Mouse (Mus musculus) liver, adult 2 months (tissue): Measurements from ENCODE around the gene Tbx21. TPM values are rescaled to one million over a fixed set of nuclear protein-coding genes. Genes with fewer than 3 reads are reported as not detected.

Source experiments
- DNase-seq: peaks from one replicate; pipeline ENCODE4 v3.0.0-alpha.2; 2011; ENCODE audit warnings: low read depth, low spot score; ENCODE audit errors: extremely low read depth
- H3K27ac ChIP-seq: fragments of 200-500 bp; replicated peaks from 2 replicates; pipeline ENCODE4 v1.5.1; 2012; ENCODE audit warnings: low read depth, mild to moderate bottlenecking, control low read depth, inconsistent platforms, low read length; ENCODE audit not compliant: insufficient read depth
- H3K27me3 ChIP-seq: fragments of 200-500 bp; 2 replicates; pipeline ENCODE4 v1.6.1; 2012; ENCODE audit warnings: mild to moderate bottlenecking, moderate library complexity, low read length, inconsistent platforms; ENCODE audit not compliant: control insufficient read depth, insufficient read depth
- H3K36me3 ChIP-seq: fragments of 200-500 bp; 2 replicates; pipeline ENCODE4 v1.6.1; 2012; ENCODE audit warnings: low read length, inconsistent platforms; ENCODE audit not compliant: control insufficient read depth, insufficient read depth
- H3K4me1 ChIP-seq: fragments of 200-500 bp; 2 replicates; pipeline ENCODE4 v1.6.1; 2011; ENCODE audit warnings: low read length; ENCODE audit not compliant: control insufficient read depth, insufficient read depth
- H3K4me3 ChIP-seq: fragments of 200-500 bp; 2 replicates; pipeline ENCODE4 v1.5.1; 2011; ENCODE audit warnings: low read depth, mild to moderate bottlenecking, control low read depth, low read length, moderate library complexity; ENCODE audit not compliant: insufficient read depth
- H3K79me2 ChIP-seq: fragments of 200-500 bp; 2 replicates; pipeline ENCODE4 v1.6.1; 2012; ENCODE audit warnings: inconsistent platforms, mild to moderate bottlenecking, low read length, moderate library complexity; ENCODE audit not compliant: control insufficient read depth, insufficient read depth
- H3K9ac ChIP-seq: fragments of 200-500 bp; 2 replicates; pipeline ENCODE4 v1.6.1; 2012; ENCODE audit warnings: low read depth, mild to moderate bottlenecking, control low read depth, inconsistent platforms, low read length
- CTCF ChIP-seq: fragments of 200-500 bp; IDR thresholded peaks from 2 replicates; pipeline ENCODE4 v1.5.1; 2011; ENCODE audit warnings: low read depth, low read length, control low read depth
- POLR2A ChIP-seq: fragments of 200-500 bp; IDR thresholded peaks from 2 replicates; pipeline ENCODE4 v1.6.1; 2011; ENCODE audit warnings: low read length, control low read depth; ENCODE audit not compliant: insufficient read depth; ENCODE audit errors: extremely low read depth
- WGBS: fragments of 180-500 bp; shearing (Covaris S2); methylation state at CpG from one replicate; pipeline ENCODE4 v1.1.7; 2018; 5-methylcytosine and 5-hydroxymethylcytosine counted together
- polyA plus RNA-seq: library from polyadenylated mRNA; depleted of rRNA; stranded (reverse); fragments of >200 nt; gene quantifications from 2 replicates; pipeline ENCODE4 v1.2.3, GENCODE M21; 2012; rRNA removed
- total RNA-seq: library from RNA; depleted of rRNA; stranded (reverse); fragments of >200 nt; gene quantifications from 2 replicates; pipeline ENCODE4 v1.2.3, GENCODE M21; 2014; rRNA removed

Gene Tbx21
- total and polyA plus RNA-seq, 2 experiments, result 0.09 to 0.38 TPM

GRCm38 (mm10) chr11:97049492-97050085 is 65.5 kb downstream of the Tbx21 start:
- 85% methylated on average over 6 of the region's 6 CpGs for WGBS
- no peak for TF ChIP-seq CTCF
- TF ChIP-seq POLR2A, result no peak
- no peaks in the 10 kb centered on the region for H3K79me2 ChIP-seq
- H3K27ac ChIP-seq, result no peak overlapping the region
- no peak for DNase-seq
- H3K27me3 ChIP-seq, result no peaks in the 10 kb centered on the region
- no peak overlapping the region for H3K9ac ChIP-seq
- H3K4me1 ChIP-seq, result peaks cover 8% of the 10 kb centered on the region
- H3K36me3 ChIP-seq, result no peaks in the 10 kb centered on the region
- H3K4me3 ChIP-seq, result no peak overlapping the region

- WGBS, result 72% methylated on average over 8 of the region's 8 CpGs
- Histone ChIP-seq H3K79me2 (no peaks in the 10 kb centered on the region), H3K27ac (no peak overlapping the region), H3K4me3 (no peak overlapping the region), H3K4me1 (peaks cover 8% of the 10 kb centered on the region), H3K9ac (no peak overlapping the region), H3K27me3 (no peaks in the 10 kb centered on the region), H3K36me3 (no peaks in the 10 kb centered on the region)
- no peak for TF ChIP-seq POLR2A
- no peak for TF ChIP-seq CTCF
- no peak for DNase-seq
Observed at GRCm38 (mm10) chr11:97048090-97048650, 67.0 kb downstream of the Tbx21 start.

Other genes with a start within 250 kb of the Tbx21 start
- 44.1 and 52.2 TPM in 2 replicates for gene Cdk5rap3, start 198.8 kb downstream of the Tbx21 start, total RNA-seq
- 36.6 and 50.5 TPM in 2 replicates for gene Cdk5rap3, start 198.8 kb downstream of the Tbx21 start, polyA plus RNA-seq
- 0.34 and 0.46 TPM in 2 replicates for gene Prr15l, start 187.2 kb downstream of the Tbx21 start, total RNA-seq
- gene Prr15l, start 187.2 kb downstream of the Tbx21 start, polyA plus RNA-seq, result 0.60 and 0.64 TPM in 2 replicates
- 113 and 126 TPM in 2 replicates for gene Pnpo, start 171.3 kb downstream of the Tbx21 start, total RNA-seq
- 170 and 175 TPM in 2 replicates for gene Pnpo, start 171.3 kb downstream of the Tbx21 start, polyA plus RNA-seq
- 0.28 and 0.54 TPM in 2 replicates for gene Sp2, start 132.4 kb downstream of the Tbx21 start, total RNA-seq
- 3.4 and 3.8 TPM in 2 replicates for gene Sp2, start 132.4 kb downstream of the Tbx21 start, polyA plus RNA-seq
- under 0.01 and 0.09 TPM in 2 replicates for gene Sp6, start 101.9 kb downstream of the Tbx21 start, total RNA-seq
- gene Sp6, start 101.9 kb downstream of the Tbx21 start, polyA plus RNA-seq, result 0.04 and 0.05 TPM in 2 replicates
- 39.5 and 41.9 TPM in 2 replicates for gene Scrn2, start 85.4 kb downstream of the Tbx21 start, total RNA-seq
- 56.6 and 58.3 TPM in 2 replicates for gene Scrn2, start 85.4 kb downstream of the Tbx21 start, polyA plus RNA-seq
- 0.28 and 1.1 TPM in 2 replicates for gene Lrrc46, start 73.9 kb downstream of the Tbx21 start, total RNA-seq
- gene Lrrc46, start 73.9 kb downstream of the Tbx21 start, polyA plus RNA-seq, result 1.0 and 1.1 TPM in 2 replicates
- gene Mrpl10, start 73.8 kb downstream of the Tbx21 start, total RNA-seq, result 19.5 and 29.2 TPM in 2 replicates
- gene Mrpl10, start 73.8 kb downstream of the Tbx21 start, polyA plus RNA-seq, result 86.8 and 120 TPM in 2 replicates
- gene Osbpl7, start 64.7 kb downstream of the Tbx21 start, total RNA-seq, result 1.1 and 1.7 TPM in 2 replicates
- 1.7 and 2.2 TPM in 2 replicates for gene Osbpl7, start 64.7 kb downstream of the Tbx21 start, polyA plus RNA-seq
- 1.0 and 1.9 TPM in 2 replicates for gene Tbkbp1, start 36.2 kb upstream of the Tbx21 start, total RNA-seq
- gene Tbkbp1, start 36.2 kb upstream of the Tbx21 start, polyA plus RNA-seq, result 6.1 and 6.4 TPM in 2 replicates
- 40.7 and 44.6 TPM in 2 replicates for gene Kpnb1, start 72.5 kb upstream of the Tbx21 start, total RNA-seq
- gene Kpnb1, start 72.5 kb upstream of the Tbx21 start, polyA plus RNA-seq, result 14.9 and 16.2 TPM in 2 replicates
- gene Npepps, start 165.3 kb upstream of the Tbx21 start, total RNA-seq, result 12.2 and 21.2 TPM in 2 replicates
- 7.1 and 9.1 TPM in 2 replicates for gene Npepps, start 165.3 kb upstream of the Tbx21 start, polyA plus RNA-seq
- 19.0 and 19.9 TPM in 2 replicates for gene Mrpl45, start 200.4 kb upstream of the Tbx21 start, total RNA-seq
- 12.8 and 13.3 TPM in 2 replicates for gene Mrpl45, start 200.4 kb upstream of the Tbx21 start, polyA plus RNA-seq
- not detected in 2 replicates for gene Gpr179, start 236.7 kb upstream of the Tbx21 start, total RNA-seq
- 0.01 TPM in 1 of 2 replicates, not detected in the other for gene Gpr179, start 236.7 kb upstream of the Tbx21 start, polyA plus RNA-seq
- gene Socs7, start 247.2 kb upstream of the Tbx21 start, total RNA-seq, result 4.0 TPM in 2 replicates
- gene Socs7, start 247.2 kb upstream of the Tbx21 start, polyA plus RNA-seq, result 3.1 and 3.7 TPM in 2 replicates